Mouse (Mus musculus) liver, adult 2 months (tissue): ENCODE measurements around the gene Utrn.

Experiments
- CTCF ChIP-seq: fragments of 200-500 bp; IDR thresholded peaks from 2 replicates; pipeline ENCODE4 v1.5.1; 2011; ENCODE audit warnings: low read depth, low read length, control low read depth
- POLR2A ChIP-seq: fragments of 200-500 bp; IDR thresholded peaks from 2 replicates; pipeline ENCODE4 v1.6.1; 2011; ENCODE audit warnings: low read length, control low read depth; ENCODE audit not compliant: insufficient read depth; ENCODE audit errors: extremely low read depth

DNA sequence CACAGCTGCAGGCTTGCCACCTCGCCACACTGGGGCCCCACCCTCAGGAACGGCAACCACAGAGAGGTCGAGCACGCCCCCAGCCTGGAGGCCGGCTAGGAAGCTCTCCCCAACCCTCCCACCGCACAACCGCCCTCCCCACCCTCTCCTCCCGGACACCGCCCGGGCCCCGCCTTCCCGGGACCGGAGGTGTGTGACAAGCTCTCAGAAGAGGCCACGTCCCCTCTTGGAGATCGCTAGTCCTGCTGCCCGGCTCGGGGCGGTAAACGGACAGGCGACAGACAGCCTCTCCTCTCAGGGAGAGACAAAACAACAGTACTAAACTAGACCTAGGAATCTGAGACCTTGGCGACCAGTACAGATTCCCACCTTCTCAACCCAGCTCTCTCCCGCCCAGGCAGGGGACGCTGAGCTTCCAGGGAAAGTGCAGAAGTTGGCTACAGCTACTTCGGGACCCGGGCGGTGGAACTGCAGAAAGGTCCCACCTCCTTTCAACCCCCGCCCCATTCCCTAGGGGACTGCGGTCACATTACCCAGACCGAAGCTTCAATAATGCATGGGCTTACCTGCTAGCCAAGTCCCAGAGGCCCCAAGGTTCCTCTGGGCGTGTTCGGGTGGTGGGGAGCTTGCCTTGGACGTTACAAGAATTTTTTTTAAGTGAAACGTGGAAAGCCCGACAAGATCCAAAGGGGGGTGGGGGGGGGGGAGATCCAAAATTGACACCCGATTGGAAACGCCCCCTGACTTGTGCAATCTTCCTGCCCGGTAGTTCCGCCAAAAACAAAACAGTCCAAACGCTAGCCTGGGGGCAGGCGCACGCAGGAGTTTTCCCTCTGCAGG is 756 bp downstream of the Utrn start:
- TF ChIP-seq POLR2A (peak; percentile 76; the same call in 1 of the 2 replicates), CTCF (0 out of 2 replicates have a peak, but pooled peaks have one; percentile 7)
